Mouse (Mus musculus) urinary bladder, postnatal 36 days (tissue): ENCODE data around the gene Snrpf.

ENCODE experiments used
- DNase-seq, 2 experiments: peaks; one replicate each; pipeline ENCODE4 v3.0.0; 2022; ENCODE audit warnings: low spot score in 2 of 2, mixed read lengths in 1 of 2

Gene Snrpf

GRCm38 (mm10) chr10:93589281-93589848 lies at the start of gene Snrpf:
Gene Snrpf (minus strand): TSS chr10:93589706.
- DNase-seq = peak; percentile 90 to 91

- DNase-seq = no peak
Measured at GRCm38 (mm10) chr10:93635941-93636340, 46.4 kb upstream of the Snrpf start.

- DNase-seq = no peak
Measured at GRCm38 (mm10) chr10:93633971-93634370, 44.5 kb upstream of the Snrpf start.

GRCm38 (mm10) chr10:93633563-93633962 lies 44.1 kb upstream of the Snrpf start:
- no peak for DNase-seq

- DNase-seq = no peak
Measured at GRCm38 (mm10) chr10:93632086-93632485, 42.6 kb upstream of the Snrpf start.

- DNase-seq = no peak
Measured at GRCm38 (mm10) chr10:93630310-93630709, 40.8 kb upstream of the Snrpf start.

- DNase-seq = no peak
Measured at GRCm38 (mm10) chr10:93624151-93624550, 34.6 kb upstream of the Snrpf start.

GRCm38 (mm10) chr10:93623725-93624124 lies 34.2 kb upstream of the Snrpf start:
- DNase-seq = no peak

- no peak for DNase-seq
Measured at GRCm38 (mm10) chr10:93620438-93621179, 31.1 kb upstream of the Snrpf start.

GRCm38 (mm10) chr10:93614850-93615249 lies 25.3 kb upstream of the Snrpf start:
- no peak for DNase-seq

GRCm38 (mm10) chr10:93611419-93612007 lies 22.0 kb upstream of the Snrpf start:
- DNase-seq = peak; percentile 15 to 26

GRCm38 (mm10) chr10:93610896-93611295 lies 21.4 kb upstream of the Snrpf start:
- no peak for DNase-seq

GRCm38 (mm10) chr10:93609236-93609635 lies 19.7 kb upstream of the Snrpf start:
- DNase-seq = no peak

GRCm38 (mm10) chr10:93608051-93608450 lies 18.5 kb upstream of the Snrpf start:
- DNase-seq = no peak

GRCm38 (mm10) chr10:93606326-93606725 lies 16.8 kb upstream of the Snrpf start:
- no peak for DNase-seq

- DNase-seq = no peak
Measured at GRCm38 (mm10) chr10:93603256-93603655, 13.8 kb upstream of the Snrpf start.

GRCm38 (mm10) chr10:93602309-93602708 lies 12.8 kb upstream of the Snrpf start:
- no peak for DNase-seq

GRCm38 (mm10) chr10:93596641-93597040 lies 7.1 kb upstream of the Snrpf start:
- no peak for DNase-seq

- no peak for DNase-seq
Measured at GRCm38 (mm10) chr10:93595831-93596230, 6.3 kb upstream of the Snrpf start.

- DNase-seq = peak; percentile 62 to 76
Measured at GRCm38 (mm10) chr10:93594022-93594482, 4.5 kb upstream of the Snrpf start.

- no peak for DNase-seq
Measured at GRCm38 (mm10) chr10:93592456-93592855, 3.0 kb upstream of the Snrpf start.

- no peak for DNase-seq
Measured at GRCm38 (mm10) chr10:93588796-93589195, 710 bp downstream of the Snrpf start.
